Mouse (Mus musculus): ENCODE results near the gene Gm13420.

DNA sequence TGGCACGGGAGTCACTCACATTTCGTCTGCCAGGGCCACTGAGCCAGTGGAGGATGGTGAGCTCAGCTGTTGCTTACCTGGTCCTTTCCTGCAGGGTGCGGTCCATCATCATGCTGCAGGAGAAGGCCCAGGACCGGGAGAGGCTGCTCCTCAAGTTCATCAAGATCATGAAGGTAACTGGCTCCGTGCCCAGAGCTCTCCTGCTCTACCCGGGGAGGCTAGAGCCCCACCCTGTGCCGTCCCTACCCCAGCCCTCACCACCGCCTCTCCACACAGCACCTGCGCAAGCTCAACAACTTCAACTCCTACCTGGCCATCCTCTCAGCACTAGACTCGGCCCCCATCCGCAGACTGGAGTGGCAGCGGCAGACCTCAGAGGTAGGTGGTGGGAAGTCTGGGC is 15.8 kb downstream of the Gm13420 start:
- TF ChIP-seq CTCF (IDR thresholded peaks at IDR 0.05; ENCODE audit: low read depth), result no peak
- TF ChIP-seq EP300 (IDR thresholded peaks at IDR 0.05; ENCODE audit: low read depth), result no peak

Measured in heart, postnatal 0 days (tissue).